In genomic region chr16:78375821-78376691, GRCm38 (mm10) we compare ENCODE assay signal across 8 mouse cellular contexts. TPM values are rescaled to one million over a fixed set of nuclear protein-coding genes. Genes with fewer than 3 reads are reported as not detected.
DNase-seq lines count a peak whose midpoint lies in the region; ATAC-seq and TF ChIP-seq lines count a peak whose summit lies in the region.

No protein-coding gene starts in this region.

- DNase-seq in G1E (ENCODE audit: low spot score): peak; percentile 62
- DNase-seq in c-Kit-negative CD71-positive TER-119-positive erythroid progenitor cells, embryonic 14.5 days (ENCODE audit: low read depth, low spot score): peak; percentile 40
- DNase-seq in forebrain, postnatal 0 days: peak; percentile 46
- DNase-seq in layer of hippocampus, postnatal 36 days: peak; percentile 15 to 17
- DNase-seq in retina, postnatal 1 day: peak; percentile 64
- DNase-seq in urinary bladder, adult 18-20 months (ENCODE audit: low spot score in 2 of 2): peak; percentile 33 to 52

- peak overlapping the region; percentile 91 for H3K4me3 ChIP-seq in G1E (ENCODE audit: low read depth, low read length)
- H3K4me3 ChIP-seq in forebrain, postnatal 0 days (ENCODE audit: low read depth, low read length): peak overlapping the region; percentile 87
- H3K4me3 ChIP-seq in hindbrain, embryonic 12.5 days: peak overlapping the region; percentile 87
- H3K4me3 ChIP-seq in macrophage (ENCODE audit: inconsistent target): peak overlapping the region; percentile 10; the same call in 1 of the 2 replicates

- H3K36me3 ChIP-seq in G1E (replicated peaks) (peaks cover 13% of the 10 kb centered on the region), macrophage (ENCODE audit: inconsistent target) (no peaks in the 10 kb centered on the region)
- H3K36me3 ChIP-seq in forebrain, postnatal 0 days (ENCODE audit: insufficient read depth): no peaks in the 10 kb centered on the region
- peaks cover 8% of the 10 kb centered on the region; the same call in 1 of the 2 replicates for H3K36me3 ChIP-seq in hindbrain, embryonic 12.5 days

- 4% methylated on average over 74 of the region's 100 CpGs for WGBS in forebrain, postnatal 0 days
- under 1% methylated on average over 74 of the region's 100 CpGs for WGBS in hindbrain, embryonic 12.5 days
- WGBS in macrophage (ENCODE audit: missing documents): 1% methylated on average over 58 of the region's 100 CpGs

- H3K27me3 ChIP-seq in G1E (ENCODE audit: insufficient read depth, low read length): no peaks in the 10 kb centered on the region
- no peaks in the 10 kb centered on the region for H3K27me3 ChIP-seq in forebrain, postnatal 0 days (ENCODE audit: insufficient read depth, low read length)
- H3K27me3 ChIP-seq in hindbrain, embryonic 12.5 days: no peaks in the 10 kb centered on the region

- H3K79me2 ChIP-seq in macrophage (ENCODE audit: inconsistent target): no peaks in the 10 kb centered on the region

- TF ChIP-seq CTCF in G1E (IDR thresholded peaks at IDR 0.05; ENCODE audit: low read depth, low read length): no peak
- no peak for TF ChIP-seq CTCF in forebrain, postnatal 0 days (IDR thresholded peaks at IDR 0.05; ENCODE audit: low read depth)

- H3K9me3 ChIP-seq in G1E (replicated peaks): no peaks in the 10 kb centered on the region
- H3K9me3 ChIP-seq in forebrain, postnatal 0 days (ENCODE audit: low read length): no peaks in the 10 kb centered on the region
- H3K9me3 ChIP-seq in hindbrain, embryonic 12.5 days (replicated peaks): no peaks in the 10 kb centered on the region

- H3K27ac ChIP-seq in forebrain, postnatal 0 days (ENCODE audit: low read depth, low read length): peak overlapping the region; percentile 40; the same call in 1 of the 2 replicates
- peak overlapping the region; percentile 55 for H3K27ac ChIP-seq in hindbrain, embryonic 12.5 days
- no peak overlapping the region for H3K27ac ChIP-seq in macrophage

- H3K9ac ChIP-seq in forebrain, postnatal 0 days: peak overlapping the region; percentile 80
- peak overlapping the region; percentile 87 for H3K9ac ChIP-seq in hindbrain, embryonic 12.5 days

- peaks cover 29% of the 10 kb centered on the region for H3K4me1 ChIP-seq in G1E (ENCODE audit: insufficient read depth, low read depth, low read length)
- no peaks in the 10 kb centered on the region for H3K4me1 ChIP-seq in forebrain, postnatal 0 days (ENCODE audit: insufficient read depth)
- peaks cover 7% of the 10 kb centered on the region for H3K4me1 ChIP-seq in hindbrain, embryonic 12.5 days

- ATAC-seq in G1E (ENCODE audit: extremely low read depth, insufficient number of reproducible peaks, low FRiP score, poor library complexity, severe bottlenecking): peak; percentile 35
- ATAC-seq in forebrain, postnatal 0 days: peak; percentile 62
- peak; percentile 74 for ATAC-seq in hindbrain, embryonic 12.5 days (ENCODE audit: low FRiP score)

- peak overlapping the region; percentile 63 for H3K4me2 ChIP-seq in forebrain, postnatal 0 days (ENCODE audit: low read depth)
- peak overlapping the region; percentile 70 for H3K4me2 ChIP-seq in hindbrain, embryonic 12.5 days (replicated peaks)

RNA-seq across cellular contexts. Expression of gene Btg3, which starts 0.9 kb away (rescaled TPM):
- total RNA-seq in G1E (2014; fragmentation: Nextera tagmentation): 37.2 and 55.6 TPM in 2 replicates
- total RNA-seq in G1E (2017): 13.1 and 13.3 TPM in 2 replicates
- 9.5 and 11.1 TPM in 2 replicates for polyA plus RNA-seq in G1E (2012)
- 7.5 and 9.8 TPM in 2 replicates for total RNA-seq in forebrain, postnatal 0 days (2014; rRNA removed)
- polyA plus RNA-seq in forebrain, postnatal 0 days (2015; fragmentation: Nextera tagmentation; extraction: Ambion mirVana): 19.7 and 20.2 TPM in 2 replicates
- 40.7 and 41.6 TPM in 2 replicates for polyA plus RNA-seq in hindbrain, embryonic 12.5 days (2016; fragmentation: Nextera tagmentation; extraction: Ambion mirVana)
- total RNA-seq in layer of hippocampus, postnatal 36 days (2021): 10 to 100 TPM; 14.6 to 14.9 TPM
- total RNA-seq in macrophage (2018; cell fraction: chromatin; rRNA removed): 10 to 100 TPM in 3 of 26 experiments, 1 to 10 TPM in 22, under 1 TPM in 1; 1.00 to 16.6 (median 5.2) TPM
- 1 to 10 TPM; 2.3 to 7.6 (median 4.5) TPM for total RNA-seq in macrophage (2018; cell fraction: cytosol; rRNA removed)
- 10 to 100 TPM in 3 of 26 experiments, 1 to 10 TPM in 22, under 1 TPM in 1; 0.31 to 17.4 (median 5.1) TPM for total RNA-seq in macrophage (2018; cell fraction: nucleus; rRNA removed)
- 3.4 to 7.1 TPM (median 3.4 TPM) in 3 replicates for polyA plus RNA-seq in macrophage (2018)

Comparison
In these comparisons a context has a peak if more than half of its experiments do, and no peak if none do; other contexts are left out.
1. H3K4me3 ChIP-seq: peak in every context shown above with its lines; median percentile 91 in G1E; 87 in forebrain, postnatal 0 days; 87 in hindbrain, embryonic 12.5 days; 10 in macrophage.